Mouse (Mus musculus): Measurements from ENCODE around the gene Tcte1. TPM values are rescaled to one million over a fixed set of nuclear protein-coding genes. Genes with fewer than 3 reads are reported as not detected.

Gene Tcte1
- polyA plus RNA-seq, 1 experiment from 2014 or later = 0.80 TPM

Other genes with a start within 250 kb of the Tcte1 start
- gene Cdc5l, start 89.7 kb upstream of the Tcte1 start, polyA plus RNA-seq (2015; fragmentation: Nextera tagmentation; extraction: Ambion mirVana) = 78.8 and 82.5 TPM in 2 replicates
- gene Spats1, start 48.0 kb upstream of the Tcte1 start, polyA plus RNA-seq (2015; fragmentation: Nextera tagmentation; extraction: Ambion mirVana) = 0.70 and 0.98 TPM in 2 replicates
- 22.8 and 23.0 TPM in 2 replicates for gene Aars2, start 16.6 kb upstream of the Tcte1 start, polyA plus RNA-seq (2015; fragmentation: Nextera tagmentation; extraction: Ambion mirVana)
- 10.0 and 10.5 TPM in 2 replicates for gene Tmem151b, start 26.2 kb downstream of the Tcte1 start, polyA plus RNA-seq (2015; fragmentation: Nextera tagmentation; extraction: Ambion mirVana)
- 6.2 and 6.3 TPM in 2 replicates for gene Nfkbie, start 32.3 kb downstream of the Tcte1 start, polyA plus RNA-seq (2015; fragmentation: Nextera tagmentation; extraction: Ambion mirVana)
- 114 and 127 TPM in 2 replicates for gene Slc35b2, start 40.4 kb downstream of the Tcte1 start, polyA plus RNA-seq (2015; fragmentation: Nextera tagmentation; extraction: Ambion mirVana)
- gene Hsp90ab1, start 49.8 kb downstream of the Tcte1 start, polyA plus RNA-seq (2015; fragmentation: Nextera tagmentation; extraction: Ambion mirVana) = 1,635 and 1,682 TPM in 2 replicates
- gene Slc29a1, start 76.2 kb downstream of the Tcte1 start, polyA plus RNA-seq (2015; fragmentation: Nextera tagmentation; extraction: Ambion mirVana) = 74.0 and 83.4 TPM in 2 replicates
- 26.5 and 26.7 TPM in 2 replicates for gene Mymx, start 78.7 kb downstream of the Tcte1 start, polyA plus RNA-seq (2015; fragmentation: Nextera tagmentation; extraction: Ambion mirVana)
- gene Capn11, start 135.9 kb downstream of the Tcte1 start, polyA plus RNA-seq (2015; fragmentation: Nextera tagmentation; extraction: Ambion mirVana) = 0.26 and 0.42 TPM in 2 replicates
- 136 and 140 TPM in 2 replicates for gene Mrpl14, start 162.9 kb downstream of the Tcte1 start, polyA plus RNA-seq (2015; fragmentation: Nextera tagmentation; extraction: Ambion mirVana)
- 33.1 and 36.7 TPM in 2 replicates for gene Tmem63b, start 163.5 kb downstream of the Tcte1 start, polyA plus RNA-seq (2015; fragmentation: Nextera tagmentation; extraction: Ambion mirVana)
- gene 1600014C23Rik, start 210.4 kb downstream of the Tcte1 start, polyA plus RNA-seq (2015; fragmentation: Nextera tagmentation; extraction: Ambion mirVana) = not detected in 2 replicates

All from limb, embryonic 13.5 days (tissue).